Mouse (Mus musculus) cerebellum, adult 11 months (tissue): ENCODE measurements around the gene Csrnp1.
"Not testable (repeated sequence)": the region's sequence is repeated elsewhere in the genome, so short reads cannot be mapped to it uniquely, and the experiment has no call there.

Experiments
- DNase-seq: peaks from one replicate; pipeline ENCODE4 v3.0.0; 2022

Gene Csrnp1

DNA sequence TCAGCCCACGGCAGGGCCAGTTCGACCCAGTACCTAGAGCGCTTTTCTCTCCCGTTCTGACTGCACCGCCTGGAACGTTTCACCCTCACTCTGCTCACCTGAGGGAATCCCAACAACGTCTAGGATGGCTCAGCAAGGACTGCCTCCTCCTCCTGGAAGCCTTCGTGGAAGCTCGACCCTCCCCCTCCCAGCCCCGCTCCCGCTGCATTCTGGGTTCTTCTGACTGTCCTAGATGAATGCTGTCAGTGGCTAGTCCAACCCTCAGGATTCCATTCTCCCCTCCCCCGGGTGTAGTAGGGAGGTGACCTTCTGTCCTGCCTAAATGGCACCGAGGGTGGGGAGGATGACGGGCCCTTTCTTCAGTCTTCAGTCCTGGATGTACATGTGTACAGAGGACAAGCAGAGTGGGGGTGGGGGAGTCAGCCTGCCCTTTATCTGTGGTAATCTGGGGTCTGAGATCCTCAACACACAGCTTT is at the start of gene Csrnp1:
TSS of gene Csrnp1 (minus strand) at position 123 of the 476 bp plus-strand sequence.
- no peak for DNase-seq

DNA sequence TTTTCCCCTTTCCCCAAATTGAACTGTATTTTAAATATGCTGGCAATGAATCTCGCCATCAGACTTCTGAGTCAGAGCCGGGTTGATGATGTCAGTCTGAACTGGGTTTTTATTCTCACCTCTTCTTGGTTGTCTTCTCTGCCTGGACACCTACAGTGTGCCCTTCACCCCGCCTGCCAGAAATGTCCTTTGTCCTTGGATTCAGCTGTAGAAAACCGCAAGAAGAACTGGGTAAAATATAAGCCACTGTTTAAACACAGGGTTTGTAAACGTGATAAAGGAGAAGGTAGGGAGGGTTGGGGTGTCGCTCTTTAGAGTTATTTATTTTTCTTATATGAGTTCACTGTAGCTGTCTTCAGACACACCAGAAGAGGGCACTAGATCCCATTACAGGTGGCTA is 48.3 kb upstream of the Csrnp1 start:
- no peak for DNase-seq

DNA sequence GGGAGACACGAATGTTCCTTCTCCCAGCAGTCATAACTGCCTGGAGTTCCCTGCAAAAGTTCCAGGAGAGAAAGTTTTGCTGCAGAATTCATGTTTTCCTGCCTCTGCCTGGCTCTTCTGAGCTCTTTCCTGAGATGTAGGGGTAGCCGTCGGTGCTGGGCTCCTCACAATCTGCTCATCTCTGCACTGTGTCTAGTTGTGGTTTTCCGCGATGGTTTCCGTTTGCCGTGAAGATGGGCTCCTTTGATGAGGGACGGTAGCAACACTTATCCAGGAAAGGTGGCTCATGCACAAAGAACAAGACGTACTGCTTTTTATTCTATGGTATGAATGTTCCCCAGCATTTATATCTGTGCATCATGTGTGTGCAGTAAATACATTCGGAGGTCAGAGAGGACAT is 46.0 kb upstream of the Csrnp1 start:
- no peak for DNase-seq

DNA sequence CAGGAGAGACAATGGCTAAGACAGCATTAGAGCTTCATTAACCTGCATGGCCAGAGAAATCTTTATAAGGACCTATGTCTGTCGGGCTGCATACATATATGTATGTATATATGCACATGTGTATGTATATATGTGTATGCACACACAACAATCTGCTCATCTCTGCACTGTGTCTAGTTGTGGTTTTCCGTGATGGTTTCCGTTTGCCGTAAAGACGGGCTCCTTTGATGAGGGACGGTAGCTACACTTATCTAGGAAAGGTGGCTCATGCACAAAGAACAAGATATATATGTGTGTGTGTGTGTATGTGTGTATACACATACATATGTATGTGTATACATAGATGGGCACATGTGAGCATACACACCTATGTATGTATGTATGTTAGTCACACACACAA is 45.4 kb upstream of the Csrnp1 start:
- DNase-seq: no peak

DNA sequence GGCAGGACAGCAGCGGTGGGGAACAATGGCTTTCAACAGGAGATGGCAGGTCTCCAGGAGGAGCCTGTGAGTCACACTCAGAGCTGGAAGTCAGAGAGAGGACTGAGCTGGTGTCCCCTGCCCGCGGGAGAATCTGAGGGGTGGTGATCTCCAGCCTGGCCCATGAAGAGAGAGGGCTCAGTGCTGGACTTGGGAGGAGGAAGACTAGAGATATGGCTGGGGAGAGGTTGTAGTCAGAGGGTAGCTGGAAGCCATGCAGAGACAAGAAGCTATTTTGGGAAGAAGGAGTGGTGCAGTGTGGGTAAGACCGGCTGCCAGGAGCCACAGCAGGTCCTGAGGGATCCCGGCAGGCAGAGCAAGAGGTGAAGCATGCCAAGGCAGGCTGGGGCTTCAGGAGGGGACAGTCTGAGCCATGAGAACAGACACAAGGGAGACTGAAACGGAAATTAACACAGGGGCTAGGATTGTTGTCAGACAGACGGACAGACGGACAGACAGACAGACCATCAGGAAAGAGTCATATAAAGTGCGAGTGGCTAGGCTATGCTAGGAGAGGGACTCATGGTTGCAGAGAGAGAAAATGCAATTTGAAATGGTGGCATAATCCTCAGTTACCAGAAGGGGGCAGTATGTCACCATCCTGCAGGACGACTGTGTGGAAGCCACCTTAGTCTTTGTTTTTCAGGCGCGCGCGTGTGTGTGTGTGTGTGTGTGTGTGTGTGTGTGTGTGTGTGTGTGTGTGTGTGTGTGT is 43.1 kb upstream of the Csrnp1 start:
- DNase-seq: peak; percentile 57

DNA sequence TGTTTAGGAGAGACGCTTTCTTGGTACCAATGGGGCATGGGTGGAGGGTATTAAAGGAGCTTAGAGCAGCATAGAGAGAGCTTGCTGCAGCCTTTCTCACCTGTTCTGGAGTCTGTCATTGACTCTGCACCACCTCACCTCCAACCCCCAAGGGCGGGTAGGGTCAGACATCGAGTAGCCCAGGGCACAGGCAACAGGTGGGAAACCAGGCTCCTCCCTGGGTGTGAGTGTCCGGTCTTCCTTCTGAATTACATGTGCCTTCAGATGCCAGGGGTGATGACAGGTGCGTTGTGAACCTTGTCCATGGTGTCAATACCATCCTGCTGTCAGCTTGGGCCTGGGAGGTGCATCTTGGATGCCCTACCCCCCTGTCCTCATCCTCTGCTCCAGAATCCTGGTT is 40.2 kb upstream of the Csrnp1 start:
- no peak for DNase-seq

DNA sequence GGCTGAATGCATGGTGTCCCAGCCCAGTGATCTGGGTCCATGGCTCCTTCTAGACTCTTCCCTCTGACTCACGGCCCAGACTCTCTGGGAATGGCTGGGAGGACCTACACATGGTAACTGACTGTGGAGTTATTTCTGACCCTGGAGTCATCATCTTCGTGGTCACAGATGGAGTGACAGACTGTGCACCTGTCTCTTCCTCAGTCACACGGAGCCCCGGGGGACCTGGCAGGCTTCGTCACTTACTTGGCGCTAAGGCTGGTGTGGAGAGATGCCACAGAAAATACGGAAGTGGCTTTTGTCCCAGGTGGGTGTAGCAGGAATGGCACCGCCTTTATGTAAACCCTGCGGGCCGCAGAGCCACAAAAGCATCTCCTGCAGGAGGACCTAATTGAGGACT is 39.7 kb upstream of the Csrnp1 start:
- peak; percentile 91 for DNase-seq

DNA sequence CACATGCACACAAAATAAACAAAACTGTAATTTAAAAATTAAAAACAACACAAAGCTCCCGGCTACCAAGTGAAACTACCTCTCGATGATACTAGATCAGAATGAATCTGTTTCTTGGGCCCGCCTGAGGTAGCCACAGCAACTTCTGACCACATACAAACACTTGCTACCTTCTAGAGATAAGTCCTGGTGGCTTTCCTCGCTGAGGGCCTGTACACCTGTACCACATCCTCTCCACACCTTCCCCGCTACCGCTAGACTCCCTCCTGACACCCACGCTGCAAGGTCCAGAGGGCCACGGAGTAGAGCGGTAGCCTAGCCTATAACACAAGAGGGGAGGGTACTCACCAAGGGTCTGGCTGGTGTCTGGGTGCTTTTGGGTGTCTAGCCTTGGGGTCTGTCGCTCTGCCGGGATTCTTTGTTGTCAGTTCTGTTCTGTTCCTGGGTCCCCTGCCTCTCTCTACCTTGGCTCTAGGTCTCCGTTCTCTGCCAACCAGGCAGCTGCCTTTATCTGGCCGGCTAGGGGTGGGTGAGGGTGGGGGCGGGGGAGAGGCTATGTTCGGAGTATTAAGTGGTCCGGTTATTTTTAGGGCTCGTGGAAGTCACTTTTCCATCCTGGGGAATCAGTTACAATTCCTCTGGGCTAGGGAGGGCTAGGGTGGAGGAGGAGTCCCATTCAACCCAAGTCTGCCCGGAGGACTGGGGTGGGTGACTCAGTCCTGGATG is 38.8 kb upstream of the Csrnp1 start, which contains the start of gene Xirp1:
TSS of gene Xirp1 (minus strand) at position 513 of the 726 bp plus-strand sequence.
- no peak for DNase-seq

DNA sequence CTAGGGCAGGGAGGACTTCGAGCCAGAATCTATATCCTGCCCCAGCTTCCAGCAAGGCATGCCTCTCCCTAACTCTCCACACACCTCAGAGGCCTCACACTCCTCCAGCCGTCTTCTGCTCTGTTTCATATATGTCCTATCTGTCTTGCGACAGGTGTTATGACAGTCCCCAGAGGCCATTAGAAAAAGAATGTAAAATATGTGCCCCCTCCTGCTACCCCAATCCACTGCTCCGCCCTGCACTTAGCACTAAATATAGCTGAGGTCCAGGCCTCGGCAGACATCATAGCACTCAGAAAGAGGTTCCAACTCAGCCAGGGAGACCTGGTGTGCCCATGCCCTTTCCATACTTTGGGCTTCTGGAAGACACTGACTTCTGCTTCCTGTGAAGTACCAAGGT is 36.7 kb upstream of the Csrnp1 start:
- no peak for DNase-seq

DNA sequence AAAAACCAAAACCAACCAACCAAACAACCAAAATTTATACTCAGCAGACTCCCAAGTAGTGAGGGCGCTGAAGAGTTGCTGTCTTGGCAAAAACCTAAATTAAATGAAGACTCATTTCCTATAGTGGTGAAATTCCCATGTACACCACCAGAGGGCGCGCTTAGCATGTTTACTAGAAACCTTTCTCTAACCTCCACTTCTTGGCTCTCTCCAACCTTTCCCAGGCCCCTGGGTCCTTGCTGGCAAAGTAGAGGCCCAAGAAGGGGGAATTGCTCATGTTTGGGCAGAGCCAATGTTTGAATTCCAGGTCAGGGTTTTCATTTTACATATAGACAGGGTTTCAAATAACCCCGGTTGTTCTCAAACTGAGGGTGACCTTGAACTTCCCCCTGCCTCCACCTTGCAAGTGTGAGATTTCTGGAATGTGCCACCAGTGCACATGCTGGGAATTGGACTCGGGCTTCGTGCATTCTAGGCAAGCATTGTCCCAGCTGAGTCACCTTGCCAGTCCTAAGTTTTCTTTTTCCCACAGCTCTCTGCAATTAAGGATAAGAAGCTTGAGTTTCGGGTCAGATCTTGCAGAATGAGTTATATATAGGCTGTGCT is 35.9 kb upstream of the Csrnp1 start:
- peak; percentile 70 for DNase-seq

DNA sequence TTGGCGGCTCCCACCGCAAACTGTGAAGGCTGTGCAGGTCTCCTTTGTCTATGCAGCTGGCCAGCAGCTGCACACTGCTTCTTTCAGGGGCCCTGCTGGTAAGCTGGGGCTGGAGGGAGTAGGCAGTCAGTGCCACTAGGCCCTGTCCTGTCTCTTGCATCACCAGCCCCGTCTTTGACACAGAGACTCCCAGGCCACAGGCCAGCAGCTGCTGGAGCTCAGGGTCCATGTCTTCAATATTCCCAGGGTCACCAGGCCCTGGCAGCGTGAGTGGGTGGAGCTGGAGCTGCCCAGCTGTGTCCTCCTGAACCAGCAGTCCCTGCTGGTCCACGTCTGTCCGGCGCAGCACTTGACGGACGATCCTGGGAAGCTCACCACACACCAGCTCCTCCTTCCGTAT is 32.5 kb upstream of the Csrnp1 start:
- no peak for DNase-seq

DNA sequence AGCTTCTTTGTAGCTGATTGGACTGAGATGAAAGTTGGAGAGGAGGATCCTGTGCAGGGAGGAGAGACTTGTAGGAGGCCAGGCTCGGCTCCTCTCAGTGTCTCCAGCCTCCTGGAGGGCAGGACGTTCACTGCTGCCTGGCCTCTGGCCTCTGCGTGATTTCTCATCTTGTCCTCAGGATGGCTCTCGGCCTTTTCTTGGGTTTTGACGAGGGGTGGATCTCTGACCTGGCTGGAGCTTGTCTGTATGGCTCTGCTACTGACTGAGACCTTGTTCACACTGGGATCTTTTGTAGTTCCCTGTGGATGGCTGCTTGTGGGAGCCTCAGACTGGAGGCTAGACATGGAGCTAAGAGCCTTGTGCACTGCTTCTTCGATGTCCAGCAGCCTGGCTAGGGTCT is 30.4 kb upstream of the Csrnp1 start:
- no peak for DNase-seq

DNA sequence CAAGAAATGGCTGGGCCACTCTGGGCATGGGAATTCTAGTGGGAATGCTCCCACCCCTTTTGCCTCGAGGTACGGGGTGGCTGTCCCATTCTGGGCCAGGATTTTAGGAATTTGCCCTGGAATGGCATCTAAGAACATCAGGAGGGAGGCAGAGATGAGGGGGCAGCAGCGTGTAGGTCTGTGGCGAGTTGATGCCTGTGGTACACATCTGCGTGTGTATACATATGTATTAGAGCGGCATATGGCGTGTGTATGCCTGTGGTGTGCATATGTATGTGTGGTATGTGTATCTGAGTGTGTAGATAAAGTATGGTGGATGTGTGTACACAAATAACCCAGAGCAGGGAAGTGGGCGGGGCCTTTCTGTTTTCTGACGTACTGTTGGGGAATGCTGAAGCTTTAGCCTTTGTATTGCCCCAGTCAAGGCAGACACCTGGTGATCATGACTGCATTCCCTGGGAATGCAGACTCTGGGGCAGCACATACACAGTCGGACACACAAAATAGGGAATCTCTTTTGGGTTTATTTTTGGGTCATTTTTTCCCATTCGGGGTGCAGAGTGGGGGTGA is 28.9 kb upstream of the Csrnp1 start:
- no peak for DNase-seq

DNA sequence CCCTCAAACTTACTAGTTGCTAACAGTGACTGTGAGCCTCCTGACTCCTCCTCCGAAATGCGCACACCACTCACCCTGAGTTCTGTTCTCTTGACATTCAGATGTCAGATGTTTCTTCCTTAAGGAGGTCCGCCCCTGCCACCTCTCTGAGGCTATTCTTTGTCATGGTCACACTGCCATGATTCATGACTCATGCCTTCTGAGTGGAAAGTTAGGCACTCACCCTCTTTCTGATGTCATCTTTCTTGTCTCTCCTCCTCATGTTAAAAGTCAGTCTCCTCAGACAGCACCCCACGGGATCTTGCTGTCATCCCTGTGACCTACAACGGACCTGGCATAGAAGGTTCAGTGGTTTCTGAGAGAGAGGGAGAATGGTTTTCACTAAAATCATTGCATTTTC is 28.3 kb upstream of the Csrnp1 start:
- DNase-seq: no peak

DNA sequence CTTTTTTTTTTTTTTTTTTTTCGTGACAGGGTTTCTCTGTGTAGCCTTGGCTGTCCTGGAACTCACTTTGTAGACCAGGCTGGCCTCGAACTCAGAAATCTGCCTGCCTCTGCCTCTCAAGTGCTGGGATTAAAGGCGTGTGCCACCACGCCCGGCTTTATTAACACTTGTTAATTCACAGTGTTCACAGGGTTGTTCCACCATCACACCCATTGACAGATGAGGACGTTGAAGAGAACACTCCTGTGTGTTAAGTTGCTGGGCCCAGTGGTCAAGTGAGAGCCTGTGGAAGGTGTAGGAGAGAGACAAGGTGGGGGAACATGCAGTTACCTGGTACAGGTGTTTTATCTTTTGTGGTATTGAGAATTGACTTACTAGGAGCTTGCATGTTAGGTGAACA is 27.7 kb upstream of the Csrnp1 start:
- not testable (repeated sequence) for DNase-seq

DNA sequence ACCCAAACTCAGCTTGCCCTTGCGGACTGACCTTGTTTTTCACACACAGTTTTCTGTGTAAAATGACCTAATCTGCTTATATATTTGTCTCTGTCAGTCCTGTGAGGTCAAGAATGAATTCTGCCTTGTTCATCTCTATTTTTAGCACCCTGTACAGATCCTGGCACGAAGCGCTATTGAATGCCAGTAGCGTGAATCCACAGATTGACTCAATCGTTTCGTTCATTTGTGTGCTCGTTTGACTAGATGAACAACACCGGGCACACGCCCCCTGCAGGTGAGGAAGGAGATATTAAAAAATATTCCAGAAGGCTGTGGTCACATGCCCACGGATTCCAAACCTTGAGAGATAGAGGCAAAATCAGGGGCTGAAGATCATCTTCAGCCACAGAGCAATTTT is 27.1 kb upstream of the Csrnp1 start:
- DNase-seq: peak; percentile 79

DNA sequence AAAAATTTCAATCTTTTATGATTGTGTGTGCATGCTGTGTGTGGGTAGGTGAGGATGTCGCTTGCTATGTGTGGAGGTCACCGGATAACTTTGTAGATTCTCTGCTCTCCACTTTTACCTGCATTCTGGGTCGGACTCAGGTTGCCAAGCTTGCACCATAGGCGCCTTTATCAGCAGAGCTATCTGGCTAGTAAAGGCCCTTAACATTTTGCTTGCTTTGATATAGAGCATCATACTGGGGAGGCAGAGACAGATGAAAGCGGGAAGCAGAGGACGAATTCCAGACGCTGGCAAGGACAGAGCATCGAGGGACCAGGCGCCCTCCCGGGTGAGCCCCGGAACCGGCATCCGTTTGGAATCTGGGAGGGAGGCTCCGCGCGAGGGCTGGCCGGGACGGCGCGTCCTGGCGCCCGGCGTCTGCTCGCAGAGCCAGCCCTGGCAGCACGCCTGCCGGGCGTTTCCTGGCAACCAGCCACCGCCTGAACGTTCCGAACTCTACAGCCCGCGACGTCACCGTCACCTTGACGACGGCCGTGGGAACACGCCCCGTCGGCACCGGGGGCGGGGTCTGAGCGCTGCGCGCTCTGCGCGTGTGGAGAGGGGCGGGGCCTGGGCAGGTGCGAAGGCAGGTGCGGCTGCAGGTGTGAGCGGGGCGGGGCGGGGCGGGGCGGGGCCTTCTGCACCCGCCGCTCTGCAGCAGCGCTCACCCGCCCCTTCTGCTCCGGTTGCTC is 26.5 kb upstream of the Csrnp1 start:
- peak; percentile 97 for DNase-seq

DNA sequence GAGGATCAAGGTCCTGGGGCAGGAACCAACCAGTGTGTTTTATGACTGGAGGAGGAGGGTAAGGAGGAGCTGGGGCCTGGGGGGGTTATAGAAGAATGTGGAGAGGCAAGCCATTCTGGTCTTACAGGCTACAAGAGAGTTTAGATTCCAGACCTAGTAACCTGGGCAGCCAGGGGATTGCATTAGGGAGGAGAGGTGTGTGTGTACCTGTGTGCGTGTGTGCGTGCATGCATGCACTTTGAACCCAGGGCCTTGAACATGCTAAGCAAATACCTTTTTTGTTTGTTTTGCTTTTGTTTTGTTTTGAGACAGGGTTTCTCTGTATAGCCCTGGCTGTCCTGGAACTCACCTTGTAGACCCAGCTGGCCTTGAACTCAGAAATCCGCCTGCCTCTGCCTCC is 25.4 kb upstream of the Csrnp1 start:
- DNase-seq: no peak

DNA sequence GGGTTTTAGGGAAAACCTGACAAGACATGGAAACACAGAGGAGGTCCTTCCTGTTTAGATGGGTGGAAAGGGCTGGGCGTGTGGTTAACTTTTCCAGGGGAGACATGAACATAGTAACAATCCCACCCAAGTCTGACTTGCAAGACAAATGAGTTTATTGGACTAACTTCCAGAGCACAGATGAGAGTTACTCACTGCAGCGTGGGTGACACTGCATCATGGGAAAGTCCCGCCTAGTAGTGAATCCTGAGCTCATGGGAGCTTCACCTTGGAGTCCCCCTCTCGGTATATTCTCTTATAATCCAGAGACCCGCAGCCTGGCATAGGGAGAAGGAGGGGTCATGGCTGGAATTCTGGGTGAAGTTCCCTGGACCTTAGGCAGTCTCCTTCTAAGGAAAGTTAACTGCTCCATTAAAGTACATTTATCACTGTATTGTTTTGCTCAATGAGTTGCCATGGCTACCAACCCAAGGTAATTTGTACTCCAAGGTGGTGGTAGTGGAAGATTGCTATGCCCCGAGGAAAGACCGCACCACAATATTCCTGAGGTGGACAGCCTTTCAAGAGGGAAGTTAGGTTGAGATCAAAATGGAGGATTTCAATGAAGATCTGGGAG is 24.9 kb upstream of the Csrnp1 start:
- no peak for DNase-seq

DNA sequence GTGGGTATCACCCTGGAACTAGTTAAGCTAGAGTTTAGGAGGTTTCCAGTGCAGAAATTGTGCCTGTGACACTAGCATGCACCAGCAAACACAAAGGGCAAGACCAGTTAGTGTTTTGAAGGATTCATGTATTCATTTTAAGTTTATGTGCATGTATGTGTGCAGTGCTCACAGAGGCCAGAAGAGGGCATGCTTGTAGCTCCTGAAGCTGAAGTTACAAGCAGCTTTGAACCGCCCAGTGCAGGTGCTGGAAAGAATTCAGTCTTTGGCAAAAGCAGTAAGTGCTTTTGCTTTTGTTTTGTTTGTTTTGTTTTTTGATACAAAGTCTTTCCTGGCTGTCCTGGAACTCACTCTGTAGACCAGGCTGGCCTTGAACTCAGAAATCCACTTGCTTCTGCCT is 23.4 kb upstream of the Csrnp1 start:
- DNase-seq: no peak

DNA sequence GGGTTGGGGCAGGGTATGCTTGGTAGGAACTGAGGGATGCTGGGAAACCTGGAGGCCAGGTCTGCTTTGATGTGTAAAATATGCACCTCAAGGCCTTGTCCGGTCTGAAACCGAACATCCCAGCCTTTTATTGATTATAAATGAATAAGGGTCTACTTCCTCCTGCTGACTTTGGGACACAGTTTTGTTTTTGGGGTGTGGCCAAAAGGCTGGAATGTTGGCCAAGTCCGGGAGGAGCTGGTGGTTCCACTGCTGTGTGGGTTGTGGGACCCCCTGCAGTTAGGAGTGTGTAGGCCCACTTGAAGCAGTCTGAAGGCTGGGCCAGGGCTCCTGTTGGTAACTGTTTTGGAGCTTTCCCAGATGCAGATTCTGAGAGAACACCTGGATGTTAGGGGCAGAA is 21.5 kb upstream of the Csrnp1 start:
- DNase-seq: no peak

DNA sequence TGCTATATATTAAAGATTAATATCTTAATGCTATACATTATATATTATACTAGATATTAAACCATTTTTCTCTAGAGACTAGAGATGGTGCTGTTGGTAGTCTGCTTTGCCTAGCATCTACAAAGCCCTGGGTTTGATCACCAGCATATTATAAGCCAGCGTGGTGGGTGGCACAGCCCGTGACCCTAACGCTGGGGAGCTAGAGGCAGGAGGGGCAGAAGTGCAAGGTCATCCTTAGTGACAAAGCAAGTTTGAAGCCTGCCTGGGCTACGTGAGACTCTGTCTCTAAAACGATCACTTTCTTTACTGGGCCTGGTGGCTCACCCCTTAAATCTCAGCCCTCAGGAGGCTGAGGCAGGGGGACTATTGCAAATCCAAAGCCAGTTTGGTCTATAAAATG is 18.4 kb upstream of the Csrnp1 start:
- DNase-seq: no peak
